Mouse (Mus musculus) midbrain, postnatal 0 days (tissue): ENCODE measurements around the gene Cx3cr1. TPM values are rescaled to one million over a fixed set of nuclear protein-coding genes. Genes with fewer than 3 reads are reported as not detected.
A peak's percentile ranks its signal among the peaks of the same experiment; 100 is the strongest.

ENCODE experiments used
- ATAC-seq: fragments of 200-750 bp; cut with Nextera tagmentation; 2 replicates; pipeline ENCODE4 v1.8.0; 2017; ENCODE audit warnings: moderate number of reproducible peaks, mild to moderate bottlenecking, moderate TSS enrichment, moderate library complexity; ENCODE audit not compliant: low FRiP score
- DNase-seq: peaks from one replicate; pipeline ENCODE4 v3.0.0-alpha.2; 2015; ENCODE audit warnings: low spot score
- H3K27ac ChIP-seq: fragments of 300-500 bp; sonication (generic); 2 replicates; pipeline ENCODE4 v1.5.1; 2014; ENCODE audit warnings: low read depth, mild to moderate bottlenecking, low read length, mixed read lengths
- H3K27me3 ChIP-seq: fragments of 300-500 bp; sonication (generic); 2 replicates; pipeline ENCODE4 v1.6.1; 2014; ENCODE audit warnings: low read length, control low read depth, mixed read lengths; ENCODE audit not compliant: insufficient read depth
- H3K36me3 ChIP-seq: fragments of 300-500 bp; sonication (generic); 2 replicates; pipeline ENCODE4 v1.6.1; 2014; ENCODE audit warnings: low read length, control low read depth, mixed read lengths; ENCODE audit not compliant: insufficient read depth
- H3K4me1 ChIP-seq: fragments of 300-500 bp; sonication (generic); 2 replicates; pipeline ENCODE4 v1.6.1; 2014; ENCODE audit warnings: mild to moderate bottlenecking, control low read depth, antibody characterized with exemption, low read length, mixed read lengths; ENCODE audit not compliant: insufficient read depth
- H3K4me2 ChIP-seq: fragments of 300-500 bp; sonication (generic); 2 replicates; pipeline ENCODE4 v1.6.1; 2014; ENCODE audit warnings: low read depth, mild to moderate bottlenecking, low read length, mixed read lengths; ENCODE audit not compliant: poor library complexity, severe bottlenecking
- H3K4me3 ChIP-seq: fragments of 300-500 bp; sonication (generic); 2 replicates; pipeline ENCODE4 v1.5.1; 2014; ENCODE audit warnings: low read depth, mild to moderate bottlenecking, low read length, moderate library complexity
- H3K9ac ChIP-seq: fragments of 300-500 bp; sonication (generic); replicated peaks from 2 replicates; pipeline ENCODE4 v1.6.1; 2014; ENCODE audit warnings: mild to moderate bottlenecking, low read length, moderate library complexity, mixed read lengths; ENCODE audit not compliant: poor library complexity, severe bottlenecking
- H3K9me3 ChIP-seq: fragments of 300-500 bp; sonication (generic); 2 replicates; pipeline ENCODE4 v1.6.1; 2016; ENCODE audit warnings: low read length, control low read depth
- CTCF ChIP-seq: IDR thresholded peaks from 2 replicates; pipeline ENCODE4 v1.5.1; 2016; ENCODE audit warnings: antibody characterized with exemption, mild to moderate bottlenecking
- WGBS: fragments of 180-500 bp; shearing (Covaris S2); extraction: QIAGEN DNeasy Blood & Tissue Kit; methylation state at CpG from one replicate; pipeline ENCODE4 v1.1.7; 2014; 5-methylcytosine and 5-hydroxymethylcytosine counted together
- polyA plus RNA-seq: library from polyadenylated mRNA; unstranded; fragments of >200 nt; fragmentation: Nextera tagmentation; extraction: Ambion mirVana; gene quantifications from 2 replicates; pipeline ENCODE4 v1.2.1, GENCODE M21; 2015
- total RNA-seq: library from RNA; depleted of rRNA; stranded (reverse); fragments of >200 nt; gene quantifications from 2 replicates; pipeline ENCODE4 v1.2.3, GENCODE M21; 2014

Cx3cr1 gene
- total and polyA plus RNA-seq, 2 experiments from 2014 or later: 9.0 to 19.3 TPM

- H3K4me3 ChIP-seq: no peak overlapping the region
- no peak for TF ChIP-seq CTCF
- no peaks in the 10 kb centered on the region for H3K36me3 ChIP-seq
- H3K9me3 ChIP-seq: no peaks in the 10 kb centered on the region
- no peak overlapping the region for H3K27ac ChIP-seq
- H3K4me2 ChIP-seq: no peak overlapping the region
- DNase-seq: no peak
- H3K9ac ChIP-seq: no peak overlapping the region
- H3K27me3 ChIP-seq: no peaks in the 10 kb centered on the region
- ATAC-seq: no peak
- H3K4me1 ChIP-seq: no peaks in the 10 kb centered on the region
- 93% methylated on average over 6 of the region's 6 CpGs for WGBS
Measured at GRCm38 (mm10) chr9:120029880-120030279, 39.8 kb downstream of the Cx3cr1 start.

DNA sequence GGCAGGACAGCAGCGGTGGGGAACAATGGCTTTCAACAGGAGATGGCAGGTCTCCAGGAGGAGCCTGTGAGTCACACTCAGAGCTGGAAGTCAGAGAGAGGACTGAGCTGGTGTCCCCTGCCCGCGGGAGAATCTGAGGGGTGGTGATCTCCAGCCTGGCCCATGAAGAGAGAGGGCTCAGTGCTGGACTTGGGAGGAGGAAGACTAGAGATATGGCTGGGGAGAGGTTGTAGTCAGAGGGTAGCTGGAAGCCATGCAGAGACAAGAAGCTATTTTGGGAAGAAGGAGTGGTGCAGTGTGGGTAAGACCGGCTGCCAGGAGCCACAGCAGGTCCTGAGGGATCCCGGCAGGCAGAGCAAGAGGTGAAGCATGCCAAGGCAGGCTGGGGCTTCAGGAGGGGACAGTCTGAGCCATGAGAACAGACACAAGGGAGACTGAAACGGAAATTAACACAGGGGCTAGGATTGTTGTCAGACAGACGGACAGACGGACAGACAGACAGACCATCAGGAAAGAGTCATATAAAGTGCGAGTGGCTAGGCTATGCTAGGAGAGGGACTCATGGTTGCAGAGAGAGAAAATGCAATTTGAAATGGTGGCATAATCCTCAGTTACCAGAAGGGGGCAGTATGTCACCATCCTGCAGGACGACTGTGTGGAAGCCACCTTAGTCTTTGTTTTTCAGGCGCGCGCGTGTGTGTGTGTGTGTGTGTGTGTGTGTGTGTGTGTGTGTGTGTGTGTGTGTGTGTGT lies 42.1 kb downstream of the Cx3cr1 start:
- H3K9me3 ChIP-seq: no peaks in the 10 kb centered on the region
- H3K27me3 ChIP-seq: no peaks in the 10 kb centered on the region
- no peaks in the 10 kb centered on the region for H3K36me3 ChIP-seq
- no peak overlapping the region for H3K4me2 ChIP-seq
- WGBS: 27% methylated on average over 10 of the region's 14 CpGs
- peak; percentile 89 for TF ChIP-seq CTCF
- no peak overlapping the region for H3K4me3 ChIP-seq
- no peaks in the 10 kb centered on the region for H3K4me1 ChIP-seq
- ATAC-seq (no peak), DNase-seq (peak; percentile 77)
- H3K27ac ChIP-seq: no peak overlapping the region
- no peak overlapping the region for H3K9ac ChIP-seq

DNA sequence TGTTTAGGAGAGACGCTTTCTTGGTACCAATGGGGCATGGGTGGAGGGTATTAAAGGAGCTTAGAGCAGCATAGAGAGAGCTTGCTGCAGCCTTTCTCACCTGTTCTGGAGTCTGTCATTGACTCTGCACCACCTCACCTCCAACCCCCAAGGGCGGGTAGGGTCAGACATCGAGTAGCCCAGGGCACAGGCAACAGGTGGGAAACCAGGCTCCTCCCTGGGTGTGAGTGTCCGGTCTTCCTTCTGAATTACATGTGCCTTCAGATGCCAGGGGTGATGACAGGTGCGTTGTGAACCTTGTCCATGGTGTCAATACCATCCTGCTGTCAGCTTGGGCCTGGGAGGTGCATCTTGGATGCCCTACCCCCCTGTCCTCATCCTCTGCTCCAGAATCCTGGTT lies 45.1 kb downstream of the Cx3cr1 start:
- Histone ChIP-seq H3K27ac (no peak overlapping the region), H3K9ac (no peak overlapping the region), H3K9me3 (no peaks in the 10 kb centered on the region), H3K27me3 (no peaks in the 10 kb centered on the region), H3K4me1 (no peaks in the 10 kb centered on the region), H3K4me3 (no peak overlapping the region), H3K4me2 (no peak overlapping the region), H3K36me3 (no peaks in the 10 kb centered on the region)
- no peak for TF ChIP-seq CTCF
- 92% methylated on average over 5 of the region's 5 CpGs for WGBS
- ATAC-seq: no peak
- no peak for DNase-seq

GRCm38 (mm10) chr9:120024171-120024570 lies 45.5 kb downstream of the Cx3cr1 start:
- DNase-seq (no peak), ATAC-seq (no peak)
- no peaks in the 10 kb centered on the region for H3K36me3 ChIP-seq
- 82% methylated on average over 10 of the region's 10 CpGs for WGBS
- no peak overlapping the region for H3K27ac ChIP-seq
- H3K4me3 ChIP-seq: no peak overlapping the region
- no peaks in the 10 kb centered on the region for H3K4me1 ChIP-seq
- no peaks in the 10 kb centered on the region for H3K27me3 ChIP-seq
- no peak overlapping the region for H3K4me2 ChIP-seq
- H3K9ac ChIP-seq: no peak overlapping the region
- no peak for TF ChIP-seq CTCF
- H3K9me3 ChIP-seq: no peaks in the 10 kb centered on the region

DNA sequence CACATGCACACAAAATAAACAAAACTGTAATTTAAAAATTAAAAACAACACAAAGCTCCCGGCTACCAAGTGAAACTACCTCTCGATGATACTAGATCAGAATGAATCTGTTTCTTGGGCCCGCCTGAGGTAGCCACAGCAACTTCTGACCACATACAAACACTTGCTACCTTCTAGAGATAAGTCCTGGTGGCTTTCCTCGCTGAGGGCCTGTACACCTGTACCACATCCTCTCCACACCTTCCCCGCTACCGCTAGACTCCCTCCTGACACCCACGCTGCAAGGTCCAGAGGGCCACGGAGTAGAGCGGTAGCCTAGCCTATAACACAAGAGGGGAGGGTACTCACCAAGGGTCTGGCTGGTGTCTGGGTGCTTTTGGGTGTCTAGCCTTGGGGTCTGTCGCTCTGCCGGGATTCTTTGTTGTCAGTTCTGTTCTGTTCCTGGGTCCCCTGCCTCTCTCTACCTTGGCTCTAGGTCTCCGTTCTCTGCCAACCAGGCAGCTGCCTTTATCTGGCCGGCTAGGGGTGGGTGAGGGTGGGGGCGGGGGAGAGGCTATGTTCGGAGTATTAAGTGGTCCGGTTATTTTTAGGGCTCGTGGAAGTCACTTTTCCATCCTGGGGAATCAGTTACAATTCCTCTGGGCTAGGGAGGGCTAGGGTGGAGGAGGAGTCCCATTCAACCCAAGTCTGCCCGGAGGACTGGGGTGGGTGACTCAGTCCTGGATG lies 46.4 kb downstream of the Cx3cr1 start, which contains the start of gene Xirp1:
Xirp1 (minus strand) TSS at position 513 of the 726 bp plus-strand sequence.
- no peaks in the 10 kb centered on the region for H3K9me3 ChIP-seq
- H3K27me3 ChIP-seq: no peaks in the 10 kb centered on the region
- H3K4me2 ChIP-seq: no peak within 1 kb of the TSS
- H3K4me1 ChIP-seq: no peaks in the 10 kb centered on the region
- no peak for TF ChIP-seq CTCF
- H3K4me3 ChIP-seq: no peak within 1 kb of the TSS
- 91% methylated on average over 18 of the region's 18 CpGs for WGBS
- H3K27ac ChIP-seq: no peak within 1 kb of the TSS
- no peak within 1 kb of the TSS for H3K9ac ChIP-seq
- DNase-seq (no peak), ATAC-seq (no peak)
- no peaks in the 10 kb centered on the region for H3K36me3 ChIP-seq

DNA sequence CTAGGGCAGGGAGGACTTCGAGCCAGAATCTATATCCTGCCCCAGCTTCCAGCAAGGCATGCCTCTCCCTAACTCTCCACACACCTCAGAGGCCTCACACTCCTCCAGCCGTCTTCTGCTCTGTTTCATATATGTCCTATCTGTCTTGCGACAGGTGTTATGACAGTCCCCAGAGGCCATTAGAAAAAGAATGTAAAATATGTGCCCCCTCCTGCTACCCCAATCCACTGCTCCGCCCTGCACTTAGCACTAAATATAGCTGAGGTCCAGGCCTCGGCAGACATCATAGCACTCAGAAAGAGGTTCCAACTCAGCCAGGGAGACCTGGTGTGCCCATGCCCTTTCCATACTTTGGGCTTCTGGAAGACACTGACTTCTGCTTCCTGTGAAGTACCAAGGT lies 48.5 kb downstream of the Cx3cr1 start:
- no peaks in the 10 kb centered on the region for H3K27me3 ChIP-seq
- no peak for TF ChIP-seq CTCF
- ATAC-seq (no peak), DNase-seq (no peak)
- no peaks in the 10 kb centered on the region for H3K9me3 ChIP-seq
- H3K4me2 ChIP-seq: no peak overlapping the region
- H3K36me3 ChIP-seq: no peaks in the 10 kb centered on the region
- no peaks in the 10 kb centered on the region for H3K4me1 ChIP-seq
- no peak overlapping the region for H3K4me3 ChIP-seq
- no peak overlapping the region for H3K9ac ChIP-seq
- WGBS: 89% methylated on average over 5 of the region's 5 CpGs
- H3K27ac ChIP-seq: no peak overlapping the region
